ENCODE assay signal across 10 mouse cellular contexts in the genomic region with DNA sequence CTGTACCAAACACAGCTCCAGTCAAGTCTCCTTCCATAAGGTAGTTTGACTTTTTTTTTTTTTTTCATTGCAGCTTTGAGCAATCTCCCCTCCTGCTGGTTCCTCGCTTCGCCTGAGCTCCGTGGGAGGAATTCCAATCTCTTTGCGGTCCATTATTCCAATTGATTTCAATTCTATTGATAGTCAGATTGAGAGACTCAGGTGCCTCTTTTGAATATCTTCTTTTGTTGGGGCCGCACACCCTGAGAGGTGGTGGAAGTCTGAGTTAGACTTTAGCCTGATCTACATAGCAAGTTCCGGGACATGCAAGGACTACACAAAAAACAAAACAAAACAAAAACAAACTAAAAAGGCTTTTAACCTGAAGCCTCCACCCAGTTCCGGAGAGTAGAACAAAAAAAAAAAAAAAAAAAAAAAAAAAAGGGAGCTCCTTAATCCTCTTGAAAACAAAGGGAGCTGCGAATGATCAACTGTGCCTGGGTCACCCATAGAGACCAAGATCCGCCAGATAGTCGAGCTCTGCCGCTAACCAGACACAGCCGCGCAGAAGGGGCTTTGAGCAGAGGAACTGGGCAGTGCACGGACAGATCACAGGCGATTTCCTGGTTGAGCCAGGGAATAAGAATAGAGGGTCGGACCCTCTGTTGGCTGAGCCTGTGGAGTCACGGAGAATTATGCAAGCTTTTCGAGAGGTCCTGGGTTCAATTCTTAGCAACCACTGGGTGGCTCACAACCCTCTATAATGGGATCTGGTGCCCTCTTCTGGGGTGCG. TPM values are rescaled to one million over a fixed set of nuclear protein-coding genes. Genes with fewer than 3 reads are reported as not detected.
DNase-seq lines count a peak whose midpoint lies in the region; ATAC-seq and TF ChIP-seq lines count a peak whose summit lies in the region.
"Had no signal": no experiment of that assay in that cellular context is flagged by ENCODE, and none has a peak within 500 bp of the region (broad histone marks: within the 10 kb centered on the region; RNA-seq: fewer than 3 reads in every experiment).

No protein-coding gene starts in this region.

- peak overlapping the region; percentile 29 for H3K4me2 ChIP-seq in liver, embryonic 12.5 days
- peak overlapping the region; percentile 29 for H3K4me2 ChIP-seq in stomach, postnatal 0 days (replicated peaks; ENCODE audit: low read depth)

- H3K9ac ChIP-seq in liver, embryonic 12.5 days = no peak overlapping the region
- H3K9ac ChIP-seq in stomach, postnatal 0 days (ENCODE audit: low read length) = no peak overlapping the region

- peak overlapping the region; percentile 40 for H3K4me3 ChIP-seq in heart, embryonic 10.5 days
- no peak overlapping the region for H3K4me3 ChIP-seq in liver, embryonic 12.5 days
- no peak overlapping the region for H3K4me3 ChIP-seq in stomach, postnatal 0 days (ENCODE audit: low read depth, low read length)
- H3K4me3 ChIP-seq: megakaryocyte, embryonic 14.5 days had no signal

- WGBS in heart, embryonic 10.5 days = 12% methylated on average over 19 of the region's 19 CpGs
- WGBS in liver, embryonic 12.5 days (ENCODE audit: insufficient replicate concordance) = 22% methylated on average over 19 of the region's 19 CpGs
- WGBS in stomach, postnatal 0 days = 19% methylated on average over 19 of the region's 19 CpGs

- TF ChIP-seq EP300 in stomach, postnatal 0 days (optimal IDR thresholded peaks at IDR 0.05) = no peak

- H3K4me1 ChIP-seq in heart, embryonic 10.5 days = no peaks in the 10 kb centered on the region
- no peaks in the 10 kb centered on the region for H3K4me1 ChIP-seq in liver, embryonic 12.5 days
- H3K4me1 ChIP-seq in stomach, postnatal 0 days (replicated peaks; ENCODE audit: control insufficient read depth, insufficient read depth) = no peaks in the 10 kb centered on the region

- H3K27ac ChIP-seq in heart, embryonic 10.5 days = no peak overlapping the region
- H3K27ac ChIP-seq in liver, embryonic 12.5 days = no peak overlapping the region
- no peak overlapping the region for H3K27ac ChIP-seq in stomach, postnatal 0 days (replicated peaks)

- DNase-seq in heart, embryonic 10.5 days (ENCODE audit: low spot score) = no peak
- DNase-seq in heart, postnatal 4 days = no peak
- peak; percentile 13 for DNase-seq in thymus, postnatal 4 days
- no peak for DNase-seq in thymus, postnatal 36 days
- DNase-seq in stomach, postnatal 0 days (ENCODE audit: low spot score) = no peak
- DNase-seq in left cerebral cortex, adult 11 months (ENCODE audit: low spot score) = no peak
- no peak for DNase-seq in frontal cortex, postnatal 25 days (ENCODE audit: low spot score in 2 of 2)
- DNase-seq: adrenal gland, postnatal 36 days had no signal

- no peaks in the 10 kb centered on the region for H3K27me3 ChIP-seq in heart, embryonic 10.5 days (ENCODE audit: insufficient read depth, poor library complexity, severe bottlenecking)
- H3K27me3 ChIP-seq in liver, embryonic 12.5 days (replicated peaks) = peaks cover 14% of the 10 kb centered on the region; the same call in 1 of the 2 replicates
- no peaks in the 10 kb centered on the region for H3K27me3 ChIP-seq in stomach, postnatal 0 days (ENCODE audit: control insufficient read depth, insufficient read depth, low read length)

- no peaks in the 10 kb centered on the region for H3K36me3 ChIP-seq in heart, embryonic 10.5 days
- no peaks in the 10 kb centered on the region for H3K36me3 ChIP-seq in liver, embryonic 12.5 days
- no peaks in the 10 kb centered on the region for H3K36me3 ChIP-seq in stomach, postnatal 0 days (ENCODE audit: control insufficient read depth, insufficient read depth, low read length)

- H3K9me3 ChIP-seq in heart, embryonic 10.5 days = no peaks in the 10 kb centered on the region
- H3K9me3 ChIP-seq in liver, embryonic 12.5 days (replicated peaks) = peaks cover 3% of the 10 kb centered on the region; the same call in 1 of the 2 replicates
- no peaks in the 10 kb centered on the region for H3K9me3 ChIP-seq in stomach, postnatal 0 days (ENCODE audit: control insufficient read depth, low read length)

- ATAC-seq in liver, embryonic 12.5 days = no peak
- no peak for ATAC-seq in stomach, postnatal 0 days (ENCODE audit: low FRiP score, low TSS enrichment)

- peak; percentile 36 for TF ChIP-seq CTCF in stomach, postnatal 0 days (IDR thresholded peaks at IDR 0.05; ENCODE audit: low read depth)

RNA-seq across cellular contexts. Expression of a gene that starts 25.7 kb away (rescaled TPM):
- 33.0 and 34.2 TPM in 2 replicates for polyA plus RNA-seq in heart, embryonic 10.5 days (2016; fragmentation: Nextera tagmentation; extraction: Ambion mirVana)
- 10 to 100 TPM; 47.3 to 84.9 TPM for total RNA-seq in heart, postnatal 4 days (2021)
- 160 and 163 TPM in 2 replicates for polyA plus RNA-seq in liver, embryonic 12.5 days (2016; fragmentation: Nextera tagmentation; extraction: Ambion mirVana)
- polyA plus RNA-seq in stomach, postnatal 0 days (2015; fragmentation: Nextera tagmentation; extraction: Ambion mirVana) = 54.6 and 56.0 TPM in 2 replicates
